Mouse (Mus musculus) CH12.LX (cell line): Measurements from ENCODE around the gene Hist2h3c1.

Experiments used
- CTCF ChIP-seq, 2 experiments: IDR thresholded peaks in 1 of 2; conservative IDR thresholded peaks in 1 of 2; 2 replicates each; pipeline ENCODE4 v1.5.1; 2011 to 2012; ENCODE audit warnings: low read depth in 2 of 2, low read length in 2 of 2, improper control_type of control experiment in 1 of 2, inconsistent platforms in 1 of 2, mild to moderate bottlenecking in 1 of 2, moderate library complexity in 1 of 2
- E2F4 ChIP-seq: IDR thresholded peaks from 2 replicates; pipeline ENCODE4 v1.6.1; 2011; ENCODE audit warnings: low read depth, low read length, improper control_type of control experiment; ENCODE audit not compliant: insufficient replicate concordance
- GABPA ChIP-seq: IDR thresholded peaks from 2 replicates; pipeline ENCODE4 v1.6.1; 2012; ENCODE audit warnings: low read depth, low read length, improper control_type of control experiment, inconsistent platforms; ENCODE audit not compliant: insufficient replicate concordance
- MAZ ChIP-seq: IDR thresholded peaks from 2 replicates; pipeline ENCODE4 v1.6.1; 2012; ENCODE audit warnings: low read depth, mild to moderate bottlenecking, inconsistent platforms, low read length, improper control_type of control experiment, moderate library complexity
- UBTF ChIP-seq: IDR thresholded peaks from 2 replicates; pipeline ENCODE4 v1.6.1; 2012; ENCODE audit warnings: low read depth, mild to moderate bottlenecking, inconsistent platforms, low read length, improper control_type of control experiment, moderate library complexity
- USF1 ChIP-seq: IDR thresholded peaks from 2 replicates; pipeline ENCODE4 v1.6.1; 2014; ENCODE audit warnings: low read depth, mild to moderate bottlenecking, inconsistent platforms, low read length, improper control_type of control experiment

- TF ChIP-seq UBTF (0 out of 2 replicates have a peak, but pooled peaks have one; percentile 24), MAZ (0 out of 2 replicates have a peak, but pooled peaks have one; percentile 18), CTCF (conservative IDR thresholded peaks at IDR 0.05 in 1 of 2, IDR thresholded peaks at IDR 0.05 in 1 of 2; ENCODE audit: low read depth in 2 of 2, low read length in 2 of 2) (no peak), GABPA (no peak), USF1 (no peak), E2F4 (0 out of 2 replicates have a peak, but pooled peaks have one; percentile 19)
Measured at GRCm38 (mm10) chr3:96230404-96230803, 16.1 kb upstream of the Hist2h3c1 start.
